Mouse (Mus musculus): ENCODE results near the gene Bcl6.

Bcl6 gene

GRCm38 (mm10) chr16:23973635-23974367 is 14.9 kb downstream of the Bcl6 start:
- DNase-seq (ENCODE audit: extremely low read depth, low read depth) = no peak

GRCm38 (mm10) chr16:23972901-23973300 is 15.8 kb downstream of the Bcl6 start:
- no peak for DNase-seq (ENCODE audit: extremely low read depth, low read depth)

- DNase-seq (ENCODE audit: extremely low read depth, low read depth) = no peak
Observed at GRCm38 (mm10) chr16:23972126-23972740, 16.4 kb downstream of the Bcl6 start.

GRCm38 (mm10) chr16:23969919-23970318 is 18.7 kb downstream of the Bcl6 start:
- DNase-seq (ENCODE audit: extremely low read depth, low read depth) = no peak

- no peak for DNase-seq (ENCODE audit: extremely low read depth, low read depth)
Observed at GRCm38 (mm10) chr16:23968888-23969287, 19.8 kb downstream of the Bcl6 start.

GRCm38 (mm10) chr16:23967301-23967700 is 21.4 kb downstream of the Bcl6 start:
- no peak for DNase-seq (ENCODE audit: extremely low read depth, low read depth)

- DNase-seq (ENCODE audit: extremely low read depth, low read depth) = no peak
Observed at GRCm38 (mm10) chr16:23966066-23966465, 22.6 kb downstream of the Bcl6 start.

DNA sequence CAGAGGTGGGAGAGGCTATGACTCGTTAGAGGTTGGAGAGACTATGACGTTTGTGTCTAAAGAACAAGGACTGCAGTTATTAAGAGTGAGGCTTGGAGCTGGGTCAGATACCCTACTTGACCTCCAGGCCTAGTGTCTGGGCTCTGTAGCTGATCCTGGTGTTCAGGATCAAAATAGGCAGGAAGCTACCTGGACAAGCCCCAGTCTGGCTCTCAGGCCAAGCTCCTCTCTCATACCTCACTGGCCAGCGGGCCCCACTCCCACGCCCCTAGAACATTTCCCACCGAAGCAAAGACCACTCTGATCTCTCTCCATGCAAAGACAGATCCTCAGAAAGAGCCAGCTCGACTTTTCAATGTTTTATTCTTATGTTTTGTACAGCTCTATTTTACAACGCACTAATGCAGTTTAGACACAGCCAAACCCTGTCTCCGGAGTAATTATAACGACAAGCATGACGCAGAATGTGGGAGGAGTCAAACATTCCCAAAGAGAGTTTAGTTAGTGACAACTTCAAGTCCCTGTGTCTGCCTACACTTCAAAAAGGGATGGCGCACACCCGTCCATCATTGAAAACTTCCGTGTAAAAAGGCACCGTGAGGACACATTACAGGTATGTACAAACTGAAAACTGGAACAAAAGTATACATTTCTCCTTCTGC is 23.8 kb downstream of the Bcl6 start:
- no peak for DNase-seq (ENCODE audit: extremely low read depth, low read depth)

DNA sequence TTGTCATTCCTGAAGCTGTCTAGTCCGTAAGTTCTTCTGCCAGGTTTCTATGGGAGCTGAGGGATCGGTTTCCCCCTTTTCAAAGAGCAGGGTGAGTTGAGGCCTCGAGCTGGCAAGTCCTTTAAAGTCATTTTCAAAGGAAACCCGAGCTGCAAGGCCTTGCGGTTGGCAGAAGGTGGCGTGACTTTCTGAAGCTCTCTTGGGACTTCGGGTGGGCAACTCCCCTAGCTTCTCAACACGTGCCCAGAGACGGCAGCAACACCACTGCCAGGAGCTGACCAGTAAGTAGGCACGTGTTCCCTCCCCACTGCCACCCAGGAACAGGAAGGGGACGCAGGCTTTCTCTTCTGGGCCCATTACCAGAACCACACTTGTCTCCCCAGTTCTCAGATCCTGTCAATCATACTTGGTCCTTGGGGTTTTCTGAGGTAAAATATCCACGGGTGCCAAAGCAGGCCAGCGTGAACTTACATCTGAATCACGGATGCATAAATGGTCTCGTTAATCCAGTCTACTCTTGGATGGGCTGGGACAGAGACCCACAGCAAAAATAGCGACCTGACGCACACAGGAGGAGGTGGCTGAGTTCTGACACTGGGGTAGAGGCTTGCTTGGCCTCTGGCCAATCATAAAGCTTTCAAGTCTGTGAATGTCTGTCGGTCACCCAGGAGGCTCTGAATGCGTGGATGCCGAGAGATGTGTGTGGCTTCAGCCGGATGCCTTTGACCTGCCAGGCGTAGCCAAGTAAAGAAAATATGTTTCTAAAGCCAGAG is 24.6 kb downstream of the Bcl6 start:
- no peak for DNase-seq (ENCODE audit: extremely low read depth, low read depth)

DNA sequence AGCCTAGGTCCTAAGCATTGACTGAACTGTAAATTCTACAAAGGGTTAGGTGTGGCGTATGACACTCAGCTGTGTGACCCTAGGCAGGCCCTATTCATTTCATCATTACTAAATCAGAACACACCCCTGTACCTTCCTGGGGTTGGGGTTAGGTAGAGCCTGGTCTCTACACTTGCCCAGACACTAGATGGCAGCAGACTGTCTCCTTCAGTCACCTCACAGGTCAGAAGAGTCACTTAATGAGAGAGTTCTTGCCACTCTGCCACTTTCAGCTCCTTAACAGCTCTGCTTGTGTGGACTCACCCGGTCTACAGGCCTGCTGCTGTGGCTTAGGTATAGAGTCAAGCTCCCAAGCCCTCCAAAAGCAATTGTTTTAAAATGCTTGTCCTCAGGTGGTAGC is 26.3 kb downstream of the Bcl6 start:
- DNase-seq (ENCODE audit: extremely low read depth, low read depth) = no peak

- no peak for DNase-seq (ENCODE audit: extremely low read depth, low read depth)
Observed at GRCm38 (mm10) chr16:23958938-23959337, 29.7 kb downstream of the Bcl6 start.

DNA sequence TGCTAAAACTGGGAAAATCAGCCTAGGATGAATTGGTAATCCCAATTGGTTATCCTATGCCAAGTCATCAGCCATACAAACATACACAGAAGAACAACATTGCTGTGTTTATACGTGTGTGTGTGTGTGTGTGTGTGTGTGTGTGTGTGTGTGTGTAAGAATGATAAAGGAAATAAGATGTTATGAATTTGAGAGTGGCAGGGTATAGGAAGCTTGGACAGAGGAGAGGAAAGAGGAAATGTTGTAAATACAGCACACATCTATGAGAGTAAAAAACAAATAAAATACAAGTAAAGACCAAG is 34.7 kb downstream of the Bcl6 start:
- DNase-seq (ENCODE audit: extremely low read depth, low read depth) = no peak

DNA sequence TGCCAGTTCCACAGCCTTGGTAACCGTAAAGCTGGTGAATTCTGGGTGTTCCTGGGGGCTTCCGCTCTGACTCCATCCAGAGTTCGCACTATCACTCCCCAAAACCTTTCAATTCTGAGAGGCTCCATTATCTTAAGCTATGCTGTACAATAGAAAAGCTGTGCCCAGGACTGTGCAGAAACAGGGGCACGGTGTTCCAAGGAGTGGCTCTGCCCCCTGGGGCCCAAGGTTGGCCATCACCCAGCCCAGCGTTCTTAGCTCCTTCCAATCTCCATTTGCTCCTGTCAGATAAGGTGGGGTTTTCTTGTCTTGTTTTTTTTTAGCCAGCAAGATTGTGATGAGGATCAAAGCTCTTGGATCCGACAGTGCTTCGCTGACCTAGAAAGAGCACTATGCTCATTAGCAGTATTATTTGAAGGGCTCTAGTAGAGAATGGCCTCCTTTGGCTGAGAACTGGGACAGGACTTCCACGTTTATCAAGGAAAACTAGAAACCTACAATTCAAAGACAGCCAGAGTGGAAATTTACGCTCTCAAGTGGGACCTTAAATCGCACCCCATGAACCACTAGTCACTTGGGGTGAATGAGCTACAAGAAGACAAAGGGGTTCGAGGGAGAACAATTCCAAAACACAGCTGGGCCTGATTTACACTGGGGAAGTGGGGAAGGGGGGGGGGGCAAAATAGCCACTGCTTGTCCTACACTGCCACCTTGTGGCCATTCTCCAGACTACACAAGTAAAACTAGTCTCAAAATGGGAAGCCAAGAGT is 35.3 kb downstream of the Bcl6 start:
- DNase-seq (ENCODE audit: extremely low read depth, low read depth) = no peak

DNA sequence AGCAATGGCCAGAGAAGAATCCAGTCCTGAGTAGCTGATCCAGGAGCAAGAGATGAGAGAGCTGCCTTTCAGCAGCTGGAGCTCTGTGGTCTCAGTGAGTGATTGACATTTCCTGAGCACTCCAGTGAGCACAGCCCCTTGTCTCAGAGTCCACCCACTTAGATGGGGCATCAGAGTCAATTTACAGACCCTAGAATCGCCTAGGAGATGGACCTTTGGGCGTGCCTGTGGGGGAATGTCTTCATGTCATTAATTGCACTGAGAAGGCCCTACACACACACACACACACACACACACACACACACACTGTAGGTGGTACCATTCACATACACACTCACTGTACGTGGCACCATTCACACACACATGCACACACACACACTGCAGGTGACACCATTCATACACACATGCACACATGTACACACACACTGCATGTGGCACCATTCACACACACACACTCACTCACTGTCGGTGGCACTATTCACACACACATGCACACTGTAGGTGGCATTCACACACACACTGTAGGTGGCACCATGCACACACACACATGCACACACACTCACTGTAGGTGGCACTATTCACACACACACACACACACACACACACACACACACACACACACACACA is 36.4 kb downstream of the Bcl6 start:
- no peak for DNase-seq (ENCODE audit: extremely low read depth, low read depth)

GRCm38 (mm10) chr16:23947654-23948053 is 41.0 kb downstream of the Bcl6 start:
- DNase-seq (ENCODE audit: extremely low read depth, low read depth) = no peak

GRCm38 (mm10) chr16:23944801-23945200 is 43.9 kb downstream of the Bcl6 start:
- DNase-seq (ENCODE audit: extremely low read depth, low read depth) = no peak

DNA sequence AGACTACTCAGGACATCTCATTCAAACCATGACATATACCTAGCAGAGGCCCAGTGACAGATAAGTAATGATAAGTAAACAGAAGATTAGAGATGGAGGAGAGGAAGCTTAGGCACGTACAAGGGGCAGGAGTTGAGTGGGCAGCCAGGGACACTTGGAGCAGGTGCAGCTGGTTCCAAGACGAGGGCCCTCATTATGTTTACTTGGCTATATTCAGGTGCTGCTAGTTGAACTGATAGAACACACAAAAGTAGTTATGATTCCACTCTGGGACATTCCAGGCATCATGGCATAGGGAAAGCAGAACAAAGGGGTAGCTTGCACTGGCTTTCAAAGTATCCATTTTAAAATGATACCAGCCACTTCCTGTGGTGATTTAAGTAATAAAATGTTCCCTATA is 54.3 kb downstream of the Bcl6 start:
- no peak for DNase-seq (ENCODE audit: extremely low read depth, low read depth)

DNA sequence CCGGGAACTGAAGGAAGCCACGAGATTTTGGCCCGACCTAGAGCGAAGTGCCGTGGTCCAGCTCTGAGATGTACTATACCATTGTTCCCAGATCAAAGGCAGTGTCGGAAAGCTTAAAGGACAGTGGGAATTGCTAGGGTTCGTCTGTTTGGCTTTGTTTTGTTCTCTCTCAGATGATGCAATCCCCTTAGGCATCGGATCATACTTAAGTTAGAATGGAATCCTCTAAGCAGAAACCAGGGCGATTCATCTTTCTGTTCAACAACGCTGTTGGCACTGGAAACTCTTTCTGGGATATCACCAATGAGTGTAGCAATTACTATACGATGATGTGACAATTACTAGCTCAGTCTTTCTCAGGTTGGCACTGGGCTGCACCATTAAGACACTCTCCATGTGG is 56.4 kb downstream of the Bcl6 start, which contains the start of gene Rtp2:
Gene Rtp2 (minus strand): TSS at position 101 of the 400 bp plus-strand sequence.
- DNase-seq (ENCODE audit: extremely low read depth, low read depth) = no peak

- DNase-seq (ENCODE audit: extremely low read depth, low read depth) = no peak
Observed at GRCm38 (mm10) chr16:23931275-23931674, 57.4 kb downstream of the Bcl6 start.

DNA sequence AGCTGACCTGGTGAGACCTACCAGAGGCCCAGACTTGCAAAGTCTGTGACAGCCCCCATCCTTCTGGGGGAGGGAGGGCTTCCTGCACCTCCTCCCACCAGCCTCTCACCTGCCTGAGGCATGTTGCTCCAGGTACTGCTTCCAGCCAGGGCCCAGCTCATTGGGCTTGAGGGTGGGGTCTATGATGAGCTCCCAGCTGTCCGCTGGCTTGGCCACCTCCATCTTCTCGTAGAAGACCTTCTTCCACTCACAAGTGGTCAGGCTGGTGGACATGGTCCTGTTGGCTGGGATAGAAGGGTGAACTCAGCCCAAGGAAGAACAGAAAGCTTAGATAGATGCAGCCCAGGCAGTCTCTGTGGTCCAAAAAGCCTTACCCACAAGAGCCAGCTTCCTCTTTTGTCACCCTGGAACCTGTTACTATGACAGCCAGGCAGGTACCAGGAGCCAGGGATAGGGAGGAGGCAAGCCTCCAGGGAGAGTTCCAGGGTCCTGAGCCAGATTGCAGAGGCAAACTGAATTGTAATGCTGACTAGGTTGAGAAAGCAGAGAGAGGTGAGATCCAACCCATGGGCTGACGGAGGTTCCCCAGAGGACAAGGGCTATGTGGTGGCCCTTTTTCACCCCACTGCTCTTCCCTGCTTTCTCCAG is 58.1 kb downstream of the Bcl6 start:
- no peak for DNase-seq (ENCODE audit: extremely low read depth, low read depth)

Measured in MEL-GATA-1-ER (cell line).